Mouse (Mus musculus) small intestine, adult 2 months (tissue): Measurements from ENCODE around the gene Agap1.

Source experiments
- CTCF ChIP-seq: fragments of 200-500 bp; IDR thresholded peaks from 2 replicates; pipeline ENCODE4 v1.5.1; 2012; ENCODE audit warnings: low read depth, mild to moderate bottlenecking, control low read depth, inconsistent platforms, low read length, moderate library complexity, mixed read lengths; ENCODE audit not compliant: insufficient replicate concordance, insufficient read length; ENCODE audit errors: extremely low read depth
- POLR2A ChIP-seq: fragments of 200-500 bp; IDR thresholded peaks from 2 replicates; pipeline ENCODE4 v1.6.1; 2012; ENCODE audit warnings: low read depth, mild to moderate bottlenecking, control low read depth, inconsistent platforms, low read length, moderate library complexity

GRCm38 (mm10) chr1:89509196-89509595 lies 54.6 kb downstream of the Agap1 start:
- no peak for TF ChIP-seq POLR2A
- TF ChIP-seq CTCF, result no peak
